Mouse (Mus musculus) gastrocnemius, adult 18-20 months (tissue): ENCODE data around the gene Eef2kmt. TPM values are rescaled to one million over a fixed set of nuclear protein-coding genes. Genes with fewer than 3 reads are reported as not detected.
"Not testable (repeated sequence)": the region's sequence is repeated elsewhere in the genome, so short reads cannot be mapped to it uniquely, and the experiment has no call there.

ENCODE experiments used
- DNase-seq: peaks from one replicate; pipeline ENCODE4 v3.0.0; 2021; ENCODE audit warnings: low spot score
- long read RNA-seq, 2 experiments: library from polyadenylated mRNA; stranded (forward); transcript quantifications; one replicate each; pipeline ENCODE4 v2.0.0; 2021
- total RNA-seq, 2 experiments: library from RNA; stranded (reverse); gene quantifications; 2 replicates each; pipeline ENCODE4 v1.2.3; 2021

The Eef2kmt gene
- 1 to 10 TPM; 6.5 to 6.9 TPM for total RNA-seq
- long read RNA-seq, experiment 1, transcript Eef2kmt-201 (8 exons, 2,170 nt): major isoform, 20 of 24 reads
- long read RNA-seq, experiment 1, partial matches to known transcripts: 1 of 24 reads
- long read RNA-seq, experiment 1, other reads (novel, unspliced or antisense): 3 of 24 reads
- long read RNA-seq, experiment 2, transcript Eef2kmt-201 (8 exons, 2,170 nt): major isoform, 10 of 14 reads
- long read RNA-seq, experiment 2, partial matches to known transcripts: 1 of 14 reads
- long read RNA-seq, experiment 2, other reads (novel, unspliced or antisense): 3 of 14 reads

DNA sequence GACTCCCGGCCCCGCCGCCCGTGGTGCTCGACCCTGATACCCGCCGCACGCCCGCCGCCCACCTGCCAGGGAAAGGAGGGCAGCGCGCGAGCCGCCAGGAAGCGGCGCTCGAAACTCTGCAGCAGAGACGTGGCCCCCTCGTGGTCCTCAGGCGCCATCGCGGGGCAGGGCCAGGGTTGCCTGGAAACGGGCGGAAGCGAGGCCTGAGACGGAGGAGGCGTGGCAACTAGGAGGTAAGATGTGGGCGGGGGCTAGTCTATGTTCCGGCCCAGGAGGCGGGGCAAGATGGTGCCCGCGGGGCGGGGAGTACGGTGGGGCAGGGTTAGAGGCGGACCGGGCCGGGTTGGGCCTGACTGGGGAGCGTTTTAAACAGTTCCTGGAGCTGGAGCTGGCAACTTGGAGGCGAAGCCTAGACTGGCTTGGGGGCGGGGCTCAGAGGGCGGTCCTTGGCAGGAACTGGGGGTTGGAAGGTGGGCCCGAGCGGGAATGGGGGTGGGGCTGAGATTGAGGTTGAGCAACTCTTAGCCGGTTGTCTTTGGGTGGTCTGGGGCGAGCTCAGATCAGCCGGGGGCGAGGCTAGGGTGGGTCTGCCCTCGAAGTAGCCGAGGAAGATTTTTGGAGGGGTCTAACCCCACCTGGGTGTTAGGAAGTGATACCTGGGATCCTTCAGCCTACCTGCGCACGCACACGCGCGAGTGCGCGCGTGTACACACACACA, at the start of gene Eef2kmt:
TSS of gene Eef2kmt (minus strand) at position 205 of the 718 bp plus-strand sequence.
- DNase-seq: peak; percentile 99

DNA sequence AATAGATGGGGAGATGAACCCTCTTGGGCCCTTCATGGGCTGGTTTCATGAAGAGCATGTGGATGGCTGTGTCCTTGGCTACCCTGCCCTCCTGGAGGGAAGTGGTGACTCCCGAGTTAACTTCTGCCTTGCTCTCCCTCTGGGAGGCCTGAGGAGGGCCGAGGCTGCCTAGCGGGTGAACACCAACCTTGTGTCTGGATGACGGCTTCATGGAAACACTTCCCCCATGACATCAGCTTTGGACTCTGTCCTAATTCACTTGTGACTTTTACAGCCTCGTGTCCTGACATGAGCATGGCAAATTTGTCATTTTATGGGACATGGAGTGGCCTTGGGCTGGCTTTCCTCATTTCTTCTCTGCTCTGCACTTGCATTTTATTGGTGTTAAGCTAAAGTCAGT, 39.5 kb upstream of the Eef2kmt start:
- DNase-seq: no peak

DNA sequence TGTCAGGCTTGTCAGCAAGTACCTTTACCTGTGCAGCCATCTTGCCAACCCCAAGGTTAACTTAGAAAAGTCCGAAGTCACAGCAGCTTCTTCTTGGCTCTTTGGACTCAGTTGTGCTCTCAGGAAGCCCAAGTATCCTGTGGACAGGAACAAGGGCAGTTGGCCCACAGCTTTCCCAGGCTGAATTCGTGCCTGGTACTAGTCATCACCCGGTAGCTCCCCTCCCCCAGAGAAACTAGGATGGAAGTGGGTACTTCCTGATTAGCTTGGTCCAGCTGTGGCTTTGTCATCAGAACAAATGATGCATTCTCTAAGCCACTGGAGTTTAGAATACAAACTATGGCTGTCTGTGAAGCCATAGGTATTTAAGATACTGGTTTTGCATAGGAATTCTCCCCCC, 29.6 kb upstream of the Eef2kmt start:
- DNase-seq: no peak

DNA sequence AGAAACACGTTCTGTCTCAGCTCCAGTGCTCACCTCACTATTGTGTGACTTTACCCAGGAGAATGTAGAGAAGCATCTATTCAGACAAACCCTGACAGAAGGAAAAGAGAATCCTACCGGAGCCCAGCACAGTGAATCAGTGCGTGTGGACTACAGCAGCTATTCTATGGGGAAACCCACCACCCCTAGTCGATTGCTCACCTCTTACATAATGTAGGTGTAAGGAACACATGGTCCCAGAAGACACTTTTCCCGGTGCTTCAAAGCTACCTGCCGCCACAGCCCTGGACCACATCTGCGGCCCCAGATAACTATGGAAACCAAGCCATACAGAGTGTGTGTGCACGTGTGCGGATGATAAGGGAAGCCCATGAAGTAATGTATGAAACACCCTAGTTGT, 26.9 kb upstream of the Eef2kmt start:
- DNase-seq: no peak

DNA sequence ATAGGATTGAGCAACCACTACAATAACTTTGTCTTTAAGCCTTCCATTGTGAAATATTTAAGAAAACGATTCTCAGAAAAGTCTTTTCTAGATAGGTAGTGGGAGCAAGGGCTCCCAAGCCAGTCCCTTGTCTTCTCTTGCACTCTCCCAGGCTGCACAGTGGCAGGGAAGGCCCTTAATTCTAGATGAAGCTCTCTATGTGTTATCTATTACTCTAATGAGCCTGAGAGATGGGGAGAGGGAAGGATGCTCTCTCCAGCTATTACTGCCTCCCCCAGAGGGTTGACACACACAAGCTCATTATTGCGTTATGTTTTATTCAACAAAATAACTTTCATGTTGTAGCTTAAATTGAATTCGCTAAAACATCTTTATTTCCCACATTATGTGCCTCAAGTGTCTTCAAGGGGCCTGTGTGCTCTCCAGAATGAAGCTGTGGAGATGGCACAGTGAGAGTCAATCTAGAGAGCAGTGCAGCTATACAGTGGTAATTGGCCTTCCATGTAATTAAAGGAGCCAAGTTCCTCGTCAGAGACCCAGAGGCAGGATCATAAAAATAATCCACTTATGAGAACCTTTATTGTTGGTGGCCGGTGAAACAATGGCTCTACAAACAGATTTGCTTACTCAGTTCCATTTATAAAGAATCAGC, 23.9 kb upstream of the Eef2kmt start:
- DNase-seq: no peak

DNA sequence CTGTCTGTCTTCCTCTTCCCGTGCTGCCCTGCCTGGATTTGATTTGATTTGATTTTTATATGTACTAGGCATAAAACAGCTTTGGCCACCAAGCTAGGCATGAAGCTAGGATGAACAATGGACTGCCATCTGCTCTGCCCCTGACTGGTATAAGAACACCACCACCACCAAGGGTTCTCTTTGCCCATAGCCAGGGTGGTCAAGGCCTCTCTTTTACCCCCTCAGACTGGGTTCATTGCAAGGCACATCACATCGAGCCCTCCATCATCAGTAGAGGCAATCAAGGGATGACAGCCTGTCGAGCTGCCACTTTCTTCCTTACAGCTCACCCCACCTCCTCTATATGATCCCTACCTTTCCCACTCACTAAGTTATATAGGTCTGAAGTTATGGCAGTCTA, 16.6 kb upstream of the Eef2kmt start:
- no peak for DNase-seq

DNA sequence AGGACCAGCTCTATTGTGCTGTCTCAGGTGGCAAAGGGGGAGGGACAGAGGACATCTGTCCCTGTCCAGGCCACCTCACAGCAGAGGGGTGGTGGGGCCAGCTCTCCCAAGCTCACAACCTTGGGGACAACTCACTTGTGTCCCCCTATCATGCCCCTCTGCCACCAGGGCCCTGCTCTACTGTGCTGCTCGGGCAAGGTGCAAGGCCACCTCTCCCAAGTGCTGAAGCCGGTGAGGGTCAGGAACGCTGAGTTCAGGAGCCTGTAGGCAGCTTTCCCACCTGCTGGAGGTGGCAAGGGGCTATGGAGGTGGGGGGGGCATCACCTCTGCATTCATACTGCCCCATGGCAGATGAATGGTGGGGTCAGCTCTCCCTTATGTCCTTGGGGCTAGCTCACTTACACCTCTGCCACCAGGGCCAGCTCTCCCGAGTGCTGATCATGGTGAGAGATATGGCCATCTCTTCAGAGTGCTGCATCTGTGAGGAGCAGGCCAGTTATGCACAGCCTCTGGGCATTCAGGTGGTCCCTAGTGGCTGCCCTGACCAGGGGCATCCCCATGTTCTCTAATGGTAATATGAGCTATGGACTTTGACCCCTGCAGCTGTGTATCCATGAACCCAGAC, 15.7 kb upstream of the Eef2kmt start:
- DNase-seq: no peak

DNA sequence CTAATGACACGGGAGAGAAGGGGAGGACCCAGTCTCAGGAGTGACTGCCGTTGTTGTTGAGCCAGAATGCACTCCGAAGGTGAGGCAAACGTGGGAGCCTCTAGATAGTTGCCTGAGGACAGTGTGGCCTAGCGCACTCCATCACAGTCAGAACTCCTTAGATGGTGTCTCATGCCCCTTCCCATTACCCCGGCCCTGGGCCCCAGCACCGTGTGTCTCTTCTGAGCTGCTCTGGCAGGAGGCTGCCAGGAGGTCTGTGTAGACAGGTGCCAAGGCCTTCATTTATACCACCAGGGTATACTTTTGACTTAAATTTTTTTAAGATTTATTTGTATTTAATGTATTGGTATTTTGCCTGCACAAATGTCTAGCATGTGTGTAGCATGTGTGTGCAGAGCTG, 8.1 kb upstream of the Eef2kmt start:
- no peak for DNase-seq

DNA sequence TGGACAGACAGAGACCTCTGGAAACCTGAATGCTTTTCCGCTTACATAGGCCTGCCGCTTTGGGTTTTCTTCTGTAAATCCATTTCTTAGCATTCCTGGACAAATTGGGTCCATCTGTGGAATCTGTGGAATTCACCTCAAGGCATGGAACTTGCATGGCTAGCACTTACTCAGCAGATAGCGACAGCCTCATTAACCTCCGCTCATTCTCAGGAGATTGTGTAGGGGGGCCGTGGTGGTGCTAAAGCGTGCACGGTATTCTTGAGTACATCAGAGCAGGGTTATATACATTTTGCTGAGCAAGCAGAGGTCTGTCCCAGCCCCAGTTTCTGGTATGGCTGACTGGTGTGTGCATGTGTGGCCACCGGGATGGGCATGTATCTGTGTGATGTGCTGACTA, 7.4 kb upstream of the Eef2kmt start:
- DNase-seq: no peak

DNA sequence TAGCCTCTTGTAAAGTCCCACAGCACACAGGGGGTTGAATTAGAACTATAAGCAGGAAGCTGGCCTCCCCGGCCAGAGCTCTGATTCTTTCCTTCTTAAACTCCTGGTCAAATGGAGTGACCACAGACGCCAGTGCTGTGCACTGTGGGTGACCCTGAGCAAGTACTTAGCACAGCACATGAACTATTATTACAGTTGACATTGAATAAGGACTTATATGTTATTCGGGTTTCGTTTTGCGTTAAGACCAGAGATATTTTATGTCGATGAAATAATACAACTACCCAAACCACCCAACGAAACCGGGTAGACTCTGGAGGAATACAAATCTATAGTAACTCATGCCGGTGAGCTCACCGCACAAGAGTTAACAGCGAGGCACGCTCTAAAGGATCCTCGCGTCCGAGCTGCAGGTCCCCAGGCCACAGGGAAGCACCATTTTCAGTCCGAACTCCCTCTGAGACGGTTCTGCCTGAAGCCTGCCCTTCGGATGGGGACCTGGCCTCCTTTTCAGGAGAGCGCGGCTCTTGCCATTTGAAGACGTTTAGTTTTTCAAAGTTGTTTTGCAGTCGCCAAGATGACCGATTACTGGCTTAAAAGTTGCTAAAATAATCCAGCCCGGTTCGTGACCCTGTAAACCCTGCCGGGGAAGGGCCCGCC, 572 bp downstream of the Eef2kmt start:
- DNase-seq: no peak

DNA sequence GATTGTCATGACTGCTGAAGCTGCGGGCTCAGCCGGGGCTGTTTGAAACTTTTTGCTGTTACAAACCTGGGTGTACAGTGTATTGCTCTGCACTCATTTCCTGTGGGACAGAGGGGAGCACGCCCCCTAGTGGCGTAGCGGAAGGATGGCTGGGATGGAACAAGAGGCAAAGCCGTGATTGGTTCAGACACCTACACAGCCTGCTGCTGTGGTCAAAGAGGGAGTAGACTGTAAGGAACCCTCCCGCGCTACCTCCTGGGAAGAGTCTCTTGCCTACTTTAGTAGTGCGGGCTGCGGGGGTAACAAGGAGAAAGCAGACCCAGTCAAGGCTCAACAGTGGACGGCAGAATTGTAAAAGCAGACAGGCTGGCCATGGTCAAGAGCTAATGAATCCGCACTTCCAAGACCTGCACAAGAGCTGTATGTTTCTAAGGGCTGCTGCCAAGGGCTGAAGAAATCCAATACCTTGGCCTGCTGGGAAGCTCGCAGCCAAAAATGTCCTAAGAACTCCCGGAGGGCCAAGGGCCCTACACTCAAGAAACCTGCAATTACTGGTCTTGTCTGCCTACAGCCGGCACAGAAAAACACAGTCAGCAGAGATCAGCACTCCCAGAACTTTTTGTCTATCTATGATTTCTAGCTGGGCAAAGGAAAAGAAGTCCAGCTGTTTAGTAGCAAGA, 1.3 kb downstream of the Eef2kmt start:
- DNase-seq: peak; percentile 75

DNA sequence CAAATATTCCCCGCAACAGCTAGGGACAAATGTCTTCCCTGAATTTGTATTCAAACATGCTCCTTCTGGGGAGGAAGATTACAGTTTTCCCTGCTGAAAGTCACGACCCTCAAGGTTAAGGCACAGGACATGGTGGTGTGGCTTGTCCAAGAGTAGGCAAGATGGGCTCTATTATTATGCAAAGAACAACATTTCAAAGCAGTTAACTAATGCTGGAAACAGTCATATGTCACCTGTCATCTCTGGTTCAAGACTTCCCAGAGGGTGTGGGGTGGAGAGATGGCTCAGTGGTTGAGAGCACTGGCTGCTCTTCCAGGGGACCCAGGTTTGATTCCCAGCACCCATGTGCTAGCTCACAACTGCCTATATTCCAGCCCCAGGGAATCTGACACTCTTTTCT, 3.5 kb downstream of the Eef2kmt start:
- DNase-seq: no peak

DNA sequence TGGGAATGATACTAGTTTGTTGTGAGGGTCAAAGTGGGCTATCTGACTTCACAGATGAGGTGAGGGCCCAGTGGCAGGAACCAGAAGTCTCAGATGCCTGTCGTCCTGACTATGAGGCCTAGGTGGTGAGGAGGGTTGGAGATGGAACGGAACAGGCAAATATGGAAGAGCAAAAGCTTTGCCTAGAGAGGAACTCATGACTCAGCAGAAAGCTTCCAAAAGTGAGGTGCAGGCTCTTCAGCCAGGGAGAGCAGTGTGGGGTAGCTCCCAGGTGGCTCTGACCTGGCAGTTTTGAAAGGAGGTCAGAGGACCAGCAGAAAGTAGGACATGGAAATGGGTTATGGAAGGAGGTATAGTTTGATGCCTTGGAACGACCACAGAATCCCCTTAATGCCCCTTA, 4.9 kb downstream of the Eef2kmt start:
- no peak for DNase-seq

DNA sequence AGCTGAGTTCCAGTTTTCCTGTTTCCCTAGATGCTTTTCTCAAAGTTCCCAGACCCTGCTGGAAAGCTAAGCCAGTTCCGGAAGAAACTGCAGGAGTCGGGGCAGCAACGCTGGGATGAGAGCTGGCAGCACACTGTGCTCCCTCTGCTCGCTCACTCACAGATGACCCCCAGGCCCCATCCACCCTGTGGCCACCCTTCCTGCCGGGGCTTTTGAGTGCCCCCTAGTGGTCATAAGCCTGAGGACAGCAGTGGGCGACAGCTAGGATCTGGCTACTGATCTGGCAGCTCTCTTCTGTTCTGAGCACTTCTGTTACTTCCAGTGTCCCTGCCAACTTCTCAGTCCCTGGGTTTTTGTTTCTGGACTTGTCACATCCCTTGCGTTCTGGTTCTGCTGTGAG, 11.4 kb downstream of the Eef2kmt start:
- DNase-seq: peak; percentile 65

DNA sequence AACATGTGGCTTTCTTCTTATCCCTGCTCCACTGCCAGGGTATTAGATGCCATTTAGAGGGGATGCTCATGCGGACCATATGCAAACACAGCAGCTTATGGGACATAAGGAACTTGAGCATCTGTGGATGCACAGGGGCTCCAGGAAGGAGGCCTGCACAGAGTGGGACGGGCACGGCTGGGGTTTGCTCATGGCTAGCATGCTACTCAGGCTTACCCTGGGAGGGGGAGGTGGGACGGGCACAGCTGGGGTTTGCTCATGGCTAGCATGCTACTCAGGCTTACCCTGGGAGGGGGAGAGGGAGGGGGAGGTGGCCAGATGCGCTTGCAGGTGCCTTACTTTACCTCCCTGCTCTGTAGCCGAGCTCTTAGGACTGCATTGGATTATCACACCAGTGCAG, 12.9 kb downstream of the Eef2kmt start:
- no peak for DNase-seq

DNA sequence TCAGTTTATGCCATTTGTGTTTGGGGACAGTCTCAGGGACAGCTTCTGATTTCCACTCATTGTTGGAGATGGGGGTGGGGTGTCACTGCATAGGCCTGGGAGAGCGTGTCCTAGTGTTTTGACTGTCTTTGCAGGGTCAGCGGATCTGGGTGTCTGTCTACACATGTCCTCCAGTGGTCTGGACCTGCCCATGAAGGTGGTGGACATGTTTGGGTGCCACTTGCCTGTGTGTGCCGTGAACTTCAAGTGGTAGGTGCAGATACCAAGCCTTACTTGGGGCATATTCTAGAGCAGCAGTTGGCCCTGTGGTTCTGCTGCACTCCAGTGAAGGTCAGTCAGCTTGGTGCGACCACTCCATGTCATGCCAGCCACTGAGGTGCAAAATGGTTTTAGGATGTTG, 13.4 kb downstream of the Eef2kmt start:
- DNase-seq: no peak

DNA sequence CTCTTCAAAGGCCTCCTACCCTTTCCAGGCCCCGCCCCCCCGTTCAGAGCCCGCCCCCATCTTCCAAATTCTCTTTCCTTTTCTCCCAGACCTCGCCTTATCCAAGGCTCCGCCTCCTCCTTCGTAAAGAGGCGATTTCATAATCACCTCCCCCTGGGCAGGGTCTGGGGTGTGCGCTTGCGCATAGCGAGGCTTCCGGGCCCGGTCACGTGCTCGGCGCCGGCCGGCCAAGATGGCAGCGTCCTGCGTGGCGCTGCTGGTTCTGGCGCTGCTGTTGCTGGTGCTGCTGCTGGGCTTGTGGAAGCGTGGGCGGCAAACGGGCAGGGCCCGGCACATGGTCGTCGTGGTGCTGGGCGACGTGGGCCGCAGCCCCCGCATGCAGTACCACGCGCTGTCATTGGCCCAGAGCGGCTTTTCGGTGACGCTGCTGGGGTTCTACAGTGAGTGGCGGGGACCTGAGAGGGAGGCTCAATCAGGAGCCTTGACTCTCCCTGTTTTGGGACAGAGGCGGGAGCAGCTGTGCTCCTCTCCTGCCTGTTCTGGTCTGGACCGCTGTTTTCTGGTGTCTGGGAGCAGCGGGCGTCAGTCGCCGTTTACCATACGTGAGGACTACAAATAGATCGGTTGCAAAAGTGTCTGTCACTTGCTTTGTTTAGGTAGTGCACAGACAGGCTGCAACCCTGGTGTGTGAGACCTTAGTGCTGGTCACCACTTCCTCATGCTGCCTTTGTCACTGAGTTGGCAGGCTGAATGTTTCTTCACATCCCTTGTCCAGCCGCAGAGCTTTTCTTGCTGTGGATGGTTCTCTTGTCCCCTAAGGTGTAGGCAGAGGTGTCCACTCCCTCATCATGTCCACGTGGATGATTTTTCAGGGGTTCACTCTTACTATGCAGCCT, 22.1 kb downstream of the Eef2kmt start, which contains the start of gene Alg1:
TSS of gene Alg1 (plus strand) at position 204 of the 896 bp plus-strand sequence.
- DNase-seq: peak; percentile 95

DNA sequence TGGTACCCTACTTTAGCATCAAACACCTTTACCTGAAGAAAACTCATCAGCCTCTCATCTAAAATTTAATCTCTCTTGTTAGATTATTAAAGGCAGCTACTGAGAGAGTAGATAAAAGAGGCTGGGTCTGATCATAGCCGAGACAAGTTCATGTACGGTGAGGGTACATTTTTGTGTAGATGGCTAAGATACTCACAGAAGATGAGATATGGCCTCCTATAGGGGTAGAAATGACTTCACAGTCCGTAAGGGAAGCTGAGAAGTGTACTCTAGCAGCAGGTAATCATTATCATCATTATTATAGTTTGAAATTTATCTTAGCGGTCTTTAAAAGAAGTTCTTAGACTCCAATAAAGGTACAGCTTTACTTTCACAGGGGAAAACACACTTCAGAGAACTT, 22.8 kb downstream of the Eef2kmt start:
- DNase-seq: no peak

DNA sequence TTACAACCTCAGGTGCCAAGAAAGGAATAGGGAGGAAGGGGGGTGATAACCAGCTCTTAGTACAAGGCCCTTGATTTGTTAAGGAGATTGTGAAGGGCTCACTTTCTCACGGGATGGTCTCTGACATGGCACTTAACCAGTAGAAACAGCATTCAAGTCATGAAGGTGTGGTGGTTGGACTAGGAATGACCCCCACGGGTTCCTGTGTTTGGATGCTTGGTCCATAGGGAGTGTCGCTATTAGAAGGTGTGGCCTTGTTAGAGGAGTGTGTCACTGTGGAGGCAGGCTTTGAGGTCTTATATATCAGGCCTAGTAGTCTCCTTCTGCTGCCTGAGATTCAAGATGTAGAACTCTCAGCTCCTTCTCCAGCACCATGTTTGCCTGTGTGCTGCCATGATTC, 27.7 kb downstream of the Eef2kmt start:
- DNase-seq: not testable (repeated sequence)

DNA sequence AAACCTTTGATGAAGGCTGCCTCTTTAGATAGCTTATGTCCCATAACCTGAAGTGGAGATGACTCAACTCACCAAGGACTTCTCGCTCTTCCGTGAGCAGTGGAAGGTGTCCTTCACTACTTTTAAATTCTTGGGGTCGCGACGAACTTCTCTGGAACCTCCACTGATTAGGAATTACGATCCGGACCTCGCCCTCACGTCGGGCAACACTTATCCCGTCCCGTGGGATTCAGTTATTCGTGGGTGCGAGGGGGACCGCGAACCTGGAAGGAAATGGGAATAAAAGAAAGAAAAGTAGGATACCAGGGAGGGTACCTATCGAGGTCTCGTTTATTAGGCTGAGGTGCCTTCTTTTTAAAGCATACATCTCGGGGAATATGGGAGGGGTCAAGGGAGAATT, 28.3 kb downstream of the Eef2kmt start:
- not testable (repeated sequence) for DNase-seq
